Mouse (Mus musculus) E14TG2a.4 (cell line): ENCODE data around the gene Abhd12.
"Not testable (repeated sequence)": the region's sequence is repeated elsewhere in the genome, so short reads cannot be mapped to it uniquely, and the experiment has no call there.

ENCODE experiments used
- H3K27me3 ChIP-seq: 2 replicates; pipeline ENCODE4 v1.6.1; 2014; ENCODE audit warnings: low read length, control low read depth; ENCODE audit not compliant: insufficient read depth
- H3K36me3 ChIP-seq: 2 replicates; pipeline ENCODE4 v1.6.1; 2014; ENCODE audit warnings: low read length, control low read depth; ENCODE audit not compliant: insufficient read depth
- H3K4me1 ChIP-seq: replicated peaks from 2 replicates; pipeline ENCODE4 v1.6.1; 2014; ENCODE audit warnings: low read depth, low read length, control low read depth
- H3K4me3 ChIP-seq: replicated peaks from 2 replicates; pipeline ENCODE4 v1.5.1; 2014; ENCODE audit warnings: mild to moderate bottlenecking, low read length
- H3K9me3 ChIP-seq: 2 replicates; pipeline ENCODE4 v1.6.1; 2014; ENCODE audit warnings: low read length, control low read depth
- CTCF ChIP-seq: conservative IDR thresholded peaks from 2 replicates; pipeline ENCODE4 v1.5.1; 2014; ENCODE audit warnings: low read length
- NANOG ChIP-seq: IDR thresholded peaks from 2 replicates; pipeline ENCODE4 v1.6.1; 2014; ENCODE audit warnings: borderline replicate concordance, low read length, mixed read lengths
- POU5F1 ChIP-seq: IDR thresholded peaks from 2 replicates; pipeline ENCODE4 v1.6.1; 2014; ENCODE audit warnings: low read length, borderline replicate concordance

The Abhd12 gene

DNA sequence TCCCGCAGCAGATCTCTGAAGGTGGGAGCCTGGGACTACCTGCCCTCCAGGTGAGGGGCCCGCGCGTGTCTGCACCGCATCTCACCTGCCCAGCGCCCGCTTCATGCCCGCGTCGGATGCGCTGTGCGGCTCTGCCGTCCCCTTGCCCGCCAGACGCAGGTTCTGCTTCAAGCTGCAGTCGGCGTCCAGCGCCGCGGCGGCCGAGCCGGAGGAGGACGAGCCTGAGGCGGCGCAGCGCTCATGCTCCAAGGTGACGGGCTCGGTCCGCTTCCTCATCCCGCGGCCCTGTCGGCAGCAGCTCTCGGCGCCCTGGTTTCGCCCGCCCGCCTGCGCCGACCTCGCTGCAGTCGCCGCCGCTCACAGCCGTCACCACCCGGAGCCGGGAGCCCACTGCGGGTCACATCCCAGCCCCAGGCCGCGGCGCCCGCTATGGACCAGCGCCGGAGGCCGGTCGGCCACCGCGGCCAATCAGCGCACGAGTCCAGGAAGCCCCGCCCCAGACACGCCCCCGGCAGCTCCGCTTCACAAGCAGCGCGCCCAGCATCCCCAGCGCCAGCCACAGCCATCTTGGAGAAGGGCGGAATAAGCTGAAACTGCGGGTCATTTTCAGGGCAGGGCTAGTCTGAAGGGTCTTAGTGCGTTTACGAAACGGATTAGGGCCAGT lies at the start of gene Abhd12:
Gene Abhd12, minus strand, starts transcription at position 470 of the 664 bp plus-strand sequence.
- Histone ChIP-seq H3K4me1 (peaks cover 13% of the 10 kb centered on the region), H3K4me3 (peak within 1 kb of the TSS; percentile 96), H3K27me3 (no peaks in the 10 kb centered on the region), H3K9me3 (no peaks in the 10 kb centered on the region), H3K36me3 (peaks cover 13% of the 10 kb centered on the region)
- TF ChIP-seq NANOG, result no peak
- TF ChIP-seq CTCF, result no peak
- no peak for TF ChIP-seq POU5F1

DNA sequence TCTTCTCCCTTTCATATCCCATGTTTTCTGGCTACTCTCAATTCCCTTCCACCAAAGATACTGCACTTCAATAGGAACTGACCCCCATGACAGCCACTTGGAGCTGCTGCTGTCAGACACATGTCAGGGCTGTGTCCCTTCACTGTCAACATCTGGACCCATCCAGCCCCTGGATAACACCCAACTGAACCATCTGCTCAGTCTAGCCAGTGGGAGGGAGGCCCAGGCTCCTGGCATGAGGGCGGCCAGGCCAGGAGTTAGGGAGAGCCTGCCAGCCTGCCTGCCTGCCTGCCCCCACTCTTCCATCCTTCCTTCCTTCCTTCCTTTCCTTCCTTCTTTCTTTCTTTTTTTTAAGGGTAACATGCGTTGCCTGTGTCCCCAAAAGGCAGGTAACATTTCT lies 46.7 kb upstream of the Abhd12 start:
- Histone ChIP-seq H3K4me3 (no peak overlapping the region), H3K9me3 (no peaks in the 10 kb centered on the region), H3K36me3 (peaks cover 62% of the 10 kb centered on the region), H3K27me3 (no peaks in the 10 kb centered on the region), H3K4me1 (peaks cover 92% of the 10 kb centered on the region)
- TF ChIP-seq NANOG (no peak), POU5F1 (no peak), CTCF (no peak)

DNA sequence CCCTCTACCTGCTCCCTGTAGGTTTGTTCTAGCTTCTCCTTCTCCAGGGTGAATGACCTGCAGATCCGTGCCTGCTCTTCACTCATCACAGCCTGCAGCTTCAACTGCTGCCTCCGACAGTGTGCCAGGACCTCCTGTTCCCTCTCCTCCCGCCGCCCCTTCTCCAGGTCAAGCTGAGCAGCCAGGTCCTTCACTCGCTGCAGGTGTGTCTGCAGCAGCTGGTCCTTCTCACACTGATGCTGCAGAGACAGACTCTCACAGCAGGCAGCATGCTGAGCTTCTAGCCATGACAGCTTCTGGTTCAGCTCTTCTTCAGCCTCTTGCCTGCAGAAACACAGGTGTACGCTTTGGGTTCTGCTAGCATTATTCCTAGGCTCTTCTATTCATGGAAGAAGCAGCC lies 45.5 kb upstream of the Abhd12 start:
- TF ChIP-seq POU5F1 (no peak), CTCF (no peak), NANOG (no peak)
- H3K36me3 ChIP-seq, result peaks cover 63% of the 10 kb centered on the region
- peak overlapping the region; percentile 57; the same call in 1 of the 2 replicates for H3K4me3 ChIP-seq

GRCm38 (mm10) chr2:150949652-150950051 lies 45.1 kb upstream of the Abhd12 start:
- H3K4me3 ChIP-seq, result peak overlapping the region; percentile 57
- no peaks in the 10 kb centered on the region for H3K27me3 ChIP-seq
- H3K36me3 ChIP-seq, result peaks cover 63% of the 10 kb centered on the region
- peaks cover 92% of the 10 kb centered on the region for H3K4me1 ChIP-seq
- H3K9me3 ChIP-seq, result no peaks in the 10 kb centered on the region
- TF ChIP-seq CTCF (no peak), NANOG (no peak), POU5F1 (no peak)

More for the DNA sequence above, 45.5 kb upstream of the Abhd12 start:
- Histone ChIP-seq H3K9me3 (no peaks in the 10 kb centered on the region), H3K27me3 (no peaks in the 10 kb centered on the region), H3K4me1 (peaks cover 92% of the 10 kb centered on the region)

GRCm38 (mm10) chr2:150948786-150949185 lies 44.2 kb upstream of the Abhd12 start:
- Histone ChIP-seq H3K4me3 (peak overlapping the region; percentile 57), H3K9me3 (no peaks in the 10 kb centered on the region), H3K27me3 (no peaks in the 10 kb centered on the region), H3K36me3 (peaks cover 63% of the 10 kb centered on the region), H3K4me1 (peaks cover 90% of the 10 kb centered on the region)
- no peak for TF ChIP-seq CTCF
- no peak for TF ChIP-seq POU5F1
- TF ChIP-seq NANOG, result no peak

DNA sequence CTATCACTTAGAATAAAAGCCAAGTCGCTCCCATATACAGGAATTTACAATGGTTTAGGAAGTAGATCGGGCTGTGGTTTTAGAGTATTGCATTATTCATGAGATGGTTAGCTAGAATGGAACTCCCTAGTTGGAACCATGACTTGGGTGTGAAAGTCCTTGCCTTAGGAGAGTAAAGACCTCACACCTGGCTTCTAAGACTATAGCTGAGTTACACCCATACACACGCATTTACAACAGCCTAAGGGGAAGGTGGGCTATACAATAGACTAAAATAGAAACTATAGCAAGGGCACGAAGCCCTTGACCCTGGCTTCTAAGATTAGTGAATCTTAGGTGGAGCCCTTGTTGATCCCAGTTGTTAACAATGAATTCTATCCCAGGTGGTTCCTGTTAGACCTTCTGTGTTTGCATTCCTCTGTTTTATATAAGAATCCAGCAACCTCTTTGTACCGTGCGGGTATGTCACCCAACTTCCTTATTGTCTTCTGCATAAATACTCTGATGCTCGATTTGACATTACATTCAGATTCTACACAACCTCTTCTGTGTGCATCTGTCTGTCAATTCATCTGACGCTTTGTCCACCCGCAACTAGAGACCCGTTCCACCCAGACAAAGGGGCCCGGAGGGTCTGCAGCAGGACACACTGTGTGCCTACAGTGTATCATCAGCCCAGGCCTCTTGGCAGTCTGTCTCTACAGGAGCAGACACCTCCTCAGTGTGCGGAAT lies 43.5 kb upstream of the Abhd12 start:
- not testable (repeated sequence) for H3K27me3 ChIP-seq, H3K9me3 ChIP-seq
- peak overlapping the region; percentile 57 for H3K4me3 ChIP-seq
- peaks cover 66% of the 10 kb centered on the region for H3K36me3 ChIP-seq
- peak; percentile 39; the same call in 1 of the 2 replicates for TF ChIP-seq NANOG
- peak; percentile 55; the same call in 1 of the 2 replicates for TF ChIP-seq POU5F1
- H3K4me1 ChIP-seq, result peaks cover 85% of the 10 kb centered on the region

- H3K4me1 ChIP-seq, result peaks cover 80% of the 10 kb centered on the region
- H3K27me3 ChIP-seq, H3K4me3 ChIP-seq, H3K9me3 ChIP-seq: not testable (repeated sequence)
- H3K36me3 ChIP-seq, result peaks cover 66% of the 10 kb centered on the region
These were observed 42.8 kb upstream of the Abhd12 start for GRCm38 (mm10) chr2:150947341-150947740.

DNA sequence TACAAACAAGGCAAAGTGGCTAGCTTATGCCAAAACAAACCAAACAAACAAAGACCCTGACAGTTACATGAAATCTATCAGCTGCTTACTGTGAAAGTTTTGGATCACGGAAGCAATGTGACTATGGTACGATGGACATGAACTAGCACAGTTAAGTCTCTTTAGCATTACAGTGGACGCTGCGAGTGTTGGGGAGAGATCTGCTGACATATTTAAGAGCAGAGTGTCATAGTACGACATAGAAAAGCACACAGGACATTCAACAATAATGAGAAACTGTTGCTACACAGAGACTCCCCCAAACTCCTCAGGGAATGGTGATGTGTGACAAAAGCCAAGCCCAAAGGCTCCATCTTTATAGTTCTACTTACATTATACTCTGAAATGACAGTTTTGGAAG lies 39.5 kb upstream of the Abhd12 start:
- peaks cover 61% of the 10 kb centered on the region for H3K36me3 ChIP-seq
- no peaks in the 10 kb centered on the region for H3K9me3 ChIP-seq
- H3K4me3 ChIP-seq, result no peak overlapping the region
- no peaks in the 10 kb centered on the region for H3K27me3 ChIP-seq
- peaks cover 58% of the 10 kb centered on the region for H3K4me1 ChIP-seq
- TF ChIP-seq NANOG (no peak), CTCF (no peak), POU5F1 (no peak)

DNA sequence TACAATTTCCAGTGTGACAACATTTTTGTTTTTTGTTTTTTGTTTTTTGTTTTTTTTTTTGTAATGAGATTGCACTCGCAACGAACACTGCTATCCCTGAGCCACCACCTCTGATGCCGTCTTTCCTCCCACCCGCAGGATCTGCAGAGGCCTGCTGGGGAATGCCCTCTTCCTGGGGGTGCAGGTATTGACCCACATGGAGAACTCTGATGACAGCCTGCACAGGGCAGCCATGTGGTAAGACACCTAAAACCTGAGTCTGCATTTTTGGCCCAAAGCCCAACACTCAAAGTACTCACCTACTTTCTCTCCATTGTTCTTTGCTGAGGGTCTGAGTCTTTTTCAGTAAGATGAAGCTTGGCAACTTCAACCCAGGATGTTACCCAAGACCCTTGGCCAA lies 30.1 kb upstream of the Abhd12 start:
- Histone ChIP-seq H3K27me3 (no peaks in the 10 kb centered on the region), H3K36me3 (peaks cover 65% of the 10 kb centered on the region), H3K9me3 (no peaks in the 10 kb centered on the region), H3K4me1 (peaks cover 20% of the 10 kb centered on the region), H3K4me3 (no peak overlapping the region)
- TF ChIP-seq CTCF (no peak), NANOG (no peak), POU5F1 (no peak)
